Mouse (Mus musculus) CD4-positive, CD25-positive, alpha-beta regulatory T cell, adult 2 months (primary cell): ENCODE measurements around the gene Plcd1.

Experiments used
- DNase-seq: peaks from one replicate; pipeline ENCODE4 v3.0.0-alpha.2; 2012; ENCODE audit warnings: low read depth, low spot score

Gene Plcd1

DNA sequence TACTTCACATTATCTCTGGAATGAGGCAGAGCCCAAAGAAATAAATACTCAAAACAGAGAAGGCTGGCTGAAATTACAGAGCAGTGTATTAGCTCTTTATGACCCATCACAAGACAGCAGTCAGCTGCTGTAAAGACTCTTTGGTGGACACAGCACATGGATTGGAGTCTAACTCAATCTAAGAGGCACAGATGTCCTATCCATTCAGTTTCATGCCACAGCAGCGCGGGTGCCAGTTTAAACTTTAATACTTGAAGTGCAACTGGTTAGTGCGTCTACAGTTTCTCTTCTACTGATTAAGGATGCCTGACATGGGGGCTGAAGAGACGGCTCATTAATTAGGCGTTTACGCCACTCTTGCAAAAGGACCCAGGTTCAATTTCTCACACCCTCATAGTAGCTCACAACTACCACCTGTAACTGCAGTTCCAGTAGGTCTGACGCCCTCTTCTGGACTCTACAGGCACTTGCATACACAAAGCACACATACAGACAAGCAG lies 67.4 kb downstream of the Plcd1 start:
- DNase-seq = no peak

GRCm38 (mm10) chr9:119025263-119025662 lies 68.0 kb downstream of the Plcd1 start:
- no peak for DNase-seq

- no peak for DNase-seq
Observed at GRCm38 (mm10) chr9:119021731-119022130, 71.6 kb downstream of the Plcd1 start.
